Mouse (Mus musculus) kidney, embryonic 16.5 days (tissue): ENCODE measurements around the gene Commd3. TPM values are rescaled to one million over a fixed set of nuclear protein-coding genes. Genes with fewer than 3 reads are reported as not detected.

Experiments
- ATAC-seq: fragments of 200-750 bp; cut with Nextera tagmentation; 2 replicates; pipeline ENCODE4 v1.8.0; 2017; ENCODE audit warnings: moderate TSS enrichment; ENCODE audit not compliant: low FRiP score, low TSS enrichment
- H3K27ac ChIP-seq: fragments of 300-500 bp; sonication (generic); 2 replicates; pipeline ENCODE4 v1.5.1; 2014; ENCODE audit warnings: low read length
- H3K27me3 ChIP-seq: fragments of 300-500 bp; sonication (generic); 2 replicates; pipeline ENCODE4 v1.6.1; 2014; ENCODE audit warnings: low read length, control low read depth, mixed read lengths; ENCODE audit not compliant: insufficient read depth
- H3K36me3 ChIP-seq: fragments of 300-500 bp; sonication (generic); 2 replicates; pipeline ENCODE4 v1.6.1; 2014; ENCODE audit warnings: low read length, control low read depth, mixed read lengths; ENCODE audit not compliant: insufficient read depth
- H3K4me1 ChIP-seq: fragments of 300-500 bp; sonication (generic); 2 replicates; pipeline ENCODE4 v1.6.1; 2014; ENCODE audit warnings: low read length, control low read depth, mixed read lengths; ENCODE audit not compliant: insufficient read depth
- H3K4me2 ChIP-seq: fragments of 300-500 bp; sonication (generic); replicated peaks from 2 replicates; pipeline ENCODE4 v1.6.1; 2014; ENCODE audit warnings: low read depth, low read length
- H3K4me3 ChIP-seq: fragments of 300-500 bp; sonication (generic); 2 replicates; pipeline ENCODE4 v1.5.1; 2014; ENCODE audit warnings: mild to moderate bottlenecking, low read length
- H3K9ac ChIP-seq: fragments of 300-500 bp; sonication (generic); replicated peaks from 2 replicates; pipeline ENCODE4 v1.6.1; 2014; ENCODE audit warnings: low read length
- H3K9me3 ChIP-seq: fragments of 300-500 bp; sonication (generic); 2 replicates; pipeline ENCODE4 v1.6.1; 2016; ENCODE audit warnings: low read length, control low read depth
- WGBS: fragments of 180-500 bp; shearing (Covaris S2); extraction: QIAGEN DNeasy Blood & Tissue Kit; methylation state at CpG from one replicate; pipeline ENCODE4 v1.1.7; 2014; 5-methylcytosine and 5-hydroxymethylcytosine counted together
- polyA plus RNA-seq: library from polyadenylated mRNA; unstranded; fragments of >200 nt; fragmentation: Nextera tagmentation; extraction: Ambion mirVana; gene quantifications from 2 replicates; pipeline ENCODE4 v1.2.1, GENCODE M21; 2015

Commd3 gene
- polyA plus RNA-seq, 1 experiment from 2014 or later: 209 TPM

DNA sequence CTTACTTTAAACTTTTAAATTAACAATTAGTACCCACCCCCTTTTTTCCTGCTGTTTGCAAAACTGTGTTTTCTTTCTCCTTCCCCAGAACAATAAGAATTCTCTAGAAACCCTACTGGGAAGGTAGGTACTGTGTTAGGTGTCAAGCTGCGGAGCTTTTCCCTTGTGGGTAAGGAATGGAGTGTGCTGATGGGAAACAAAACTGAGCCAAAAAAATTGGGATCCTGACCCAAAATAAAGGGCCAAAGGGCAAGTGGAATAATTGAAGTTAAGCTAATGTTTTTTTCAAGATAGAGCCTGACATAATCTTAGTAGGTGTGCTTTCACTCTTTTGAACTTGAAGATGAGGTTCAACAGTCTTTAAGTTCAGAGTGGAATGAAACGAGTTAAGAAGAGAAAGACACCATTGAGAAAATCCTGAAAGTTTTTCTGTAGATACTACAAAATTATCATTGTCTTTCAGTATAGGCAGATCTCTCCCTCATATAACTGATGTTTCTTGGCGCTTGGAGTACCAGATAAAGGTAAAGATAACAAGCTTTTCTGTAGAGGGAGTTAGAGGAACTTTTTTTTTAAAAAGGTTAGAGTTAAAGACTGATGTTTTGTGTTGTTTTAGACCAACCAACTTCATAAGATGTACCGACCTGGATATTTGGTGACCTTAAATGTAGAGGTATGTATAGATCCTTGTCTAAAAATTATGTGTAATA is 2.2 kb downstream of the Commd3 start:
- Histone ChIP-seq H3K4me3 (no peak overlapping the region), H3K27me3 (peaks cover 3% of the 10 kb centered on the region; the same call in 1 of the 2 replicates), H3K4me1 (peaks cover 16% of the 10 kb centered on the region), H3K36me3 (no peaks in the 10 kb centered on the region), H3K4me2 (peak overlapping the region; percentile 27; the same call in 1 of the 2 replicates), H3K27ac (no peak overlapping the region), H3K9me3 (no peaks in the 10 kb centered on the region), H3K9ac (no peak overlapping the region)
- 78% methylated on average over 4 of the region's 4 CpGs for WGBS
- ATAC-seq: no peak

DNA sequence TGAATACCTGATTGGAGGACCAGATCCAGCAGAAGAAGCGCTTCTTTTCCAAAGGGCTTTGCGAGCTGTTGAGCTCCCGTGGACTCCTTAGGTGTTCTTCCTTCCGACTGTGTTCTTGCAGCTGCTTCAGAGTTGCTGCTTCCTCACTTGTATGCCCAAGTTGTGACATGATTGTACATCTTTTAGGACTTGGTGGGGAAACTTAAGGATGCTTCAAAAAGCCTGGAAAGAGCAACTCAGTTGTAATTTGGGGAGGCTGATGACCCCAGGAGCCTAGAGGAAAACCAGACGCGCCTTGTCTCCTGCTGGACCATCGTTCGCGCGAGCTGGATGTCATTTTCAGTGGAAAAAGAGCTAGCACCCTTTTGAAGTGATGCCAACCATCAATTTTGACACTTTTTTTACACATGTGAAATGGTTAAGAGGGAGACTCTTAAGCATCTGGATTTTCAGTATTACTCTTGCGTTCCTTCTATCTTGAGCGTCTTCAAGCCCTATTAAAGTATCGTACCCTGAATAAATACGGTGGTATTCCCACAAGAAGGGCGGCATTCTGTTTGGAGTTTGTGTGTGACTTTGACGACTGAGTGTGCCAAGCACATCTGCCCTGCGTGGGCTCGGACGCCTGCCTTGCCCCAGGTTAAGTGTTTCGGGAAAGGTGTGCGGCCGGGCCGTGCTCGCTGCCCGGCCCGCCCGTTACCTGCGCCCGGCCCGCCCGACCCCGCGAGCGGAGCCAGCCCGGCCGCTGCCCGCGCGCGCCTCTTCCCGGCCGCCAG is 3.7 kb downstream of the Commd3 start:
- H3K36me3 ChIP-seq: no peaks in the 10 kb centered on the region
- H3K27ac ChIP-seq: peak overlapping the region; percentile 78
- no peaks in the 10 kb centered on the region for H3K9me3 ChIP-seq
- H3K9ac ChIP-seq: peak overlapping the region; percentile 75
- peaks cover 10% of the 10 kb centered on the region; the same call in 1 of the 2 replicates for H3K27me3 ChIP-seq
- ATAC-seq: no peak
- 13% methylated on average over 42 of the region's 42 CpGs for WGBS
- peak overlapping the region; percentile 79 for H3K4me2 ChIP-seq
- H3K4me1 ChIP-seq: peaks cover 24% of the 10 kb centered on the region
- H3K4me3 ChIP-seq: peak overlapping the region; percentile 74

DNA sequence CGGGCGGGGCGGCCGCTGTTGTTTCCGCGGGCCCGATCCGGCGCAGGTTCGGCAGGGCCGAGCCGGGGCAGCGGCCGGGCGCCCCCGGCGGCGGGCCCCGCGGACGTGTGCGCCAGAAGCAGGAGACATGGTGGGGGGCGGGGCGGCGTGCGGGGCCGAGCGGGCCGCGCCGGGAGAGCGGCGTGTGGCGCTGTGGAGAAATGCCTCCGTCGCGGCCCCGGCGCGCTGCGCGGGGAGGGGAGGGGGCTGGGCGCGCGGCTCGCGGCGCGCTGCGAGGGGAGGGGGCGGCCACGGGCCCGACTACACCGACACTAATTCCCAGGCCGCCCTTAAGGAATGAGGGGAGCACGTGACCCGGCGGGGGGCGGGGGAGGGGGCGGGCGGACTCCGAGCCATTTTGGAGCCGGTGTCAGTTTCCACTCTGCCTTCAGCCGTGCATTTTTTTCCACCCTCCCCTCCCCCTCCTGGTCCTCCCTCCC is 4.3 kb downstream of the Commd3 start:
- peak overlapping the region; percentile 74 for H3K4me3 ChIP-seq
- WGBS: 0% methylated on average over 19 of the region's 64 CpGs

DNA sequence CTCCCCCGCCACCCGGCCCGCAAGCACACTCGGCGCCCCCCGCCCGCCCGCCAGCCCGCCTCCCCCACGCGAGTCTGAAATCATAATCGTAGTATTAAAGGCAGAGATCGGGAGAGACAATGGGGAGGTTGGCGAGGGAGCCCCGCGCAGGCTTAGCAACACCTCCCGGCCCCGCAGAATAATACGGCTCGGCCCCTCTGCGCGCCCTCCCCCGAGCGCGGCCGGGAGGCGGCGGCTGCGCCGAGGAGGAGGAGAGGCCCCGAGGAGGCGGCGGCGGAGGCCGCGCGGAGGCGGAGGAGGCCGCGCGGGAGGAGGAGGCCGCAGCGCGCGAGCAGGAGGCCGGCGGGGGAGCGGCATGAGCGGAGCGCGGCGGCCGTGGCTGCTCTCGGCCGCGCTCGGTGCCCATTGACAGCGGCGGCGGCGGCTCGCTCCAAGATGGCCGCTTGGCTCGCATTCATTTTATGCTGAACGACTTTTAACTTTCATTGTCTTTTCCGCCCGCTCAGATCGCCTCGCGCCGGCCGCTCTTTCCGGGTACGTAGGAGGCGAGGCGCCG is 4.8 kb downstream of the Commd3 start, which contains the start of gene Bmi1:
Gene Bmi1 (plus strand): TSS at position 83 of the 556 bp plus-strand sequence.
- H3K27me3 ChIP-seq: peaks cover 10% of the 10 kb centered on the region; the same call in 1 of the 2 replicates
- peak; percentile 81 for ATAC-seq

More for the DNA sequence above, 4.3 kb downstream of the Commd3 start:
- Histone ChIP-seq H3K4me1 (peaks cover 29% of the 10 kb centered on the region), H3K27ac (peak overlapping the region; percentile 93), H3K9me3 (no peaks in the 10 kb centered on the region), H3K9ac (peak overlapping the region; percentile 94), H3K36me3 (no peaks in the 10 kb centered on the region), H3K27me3 (peaks cover 10% of the 10 kb centered on the region; the same call in 1 of the 2 replicates), H3K4me2 (peak overlapping the region; percentile 79)
- peak; percentile 84 for ATAC-seq

DNA sequence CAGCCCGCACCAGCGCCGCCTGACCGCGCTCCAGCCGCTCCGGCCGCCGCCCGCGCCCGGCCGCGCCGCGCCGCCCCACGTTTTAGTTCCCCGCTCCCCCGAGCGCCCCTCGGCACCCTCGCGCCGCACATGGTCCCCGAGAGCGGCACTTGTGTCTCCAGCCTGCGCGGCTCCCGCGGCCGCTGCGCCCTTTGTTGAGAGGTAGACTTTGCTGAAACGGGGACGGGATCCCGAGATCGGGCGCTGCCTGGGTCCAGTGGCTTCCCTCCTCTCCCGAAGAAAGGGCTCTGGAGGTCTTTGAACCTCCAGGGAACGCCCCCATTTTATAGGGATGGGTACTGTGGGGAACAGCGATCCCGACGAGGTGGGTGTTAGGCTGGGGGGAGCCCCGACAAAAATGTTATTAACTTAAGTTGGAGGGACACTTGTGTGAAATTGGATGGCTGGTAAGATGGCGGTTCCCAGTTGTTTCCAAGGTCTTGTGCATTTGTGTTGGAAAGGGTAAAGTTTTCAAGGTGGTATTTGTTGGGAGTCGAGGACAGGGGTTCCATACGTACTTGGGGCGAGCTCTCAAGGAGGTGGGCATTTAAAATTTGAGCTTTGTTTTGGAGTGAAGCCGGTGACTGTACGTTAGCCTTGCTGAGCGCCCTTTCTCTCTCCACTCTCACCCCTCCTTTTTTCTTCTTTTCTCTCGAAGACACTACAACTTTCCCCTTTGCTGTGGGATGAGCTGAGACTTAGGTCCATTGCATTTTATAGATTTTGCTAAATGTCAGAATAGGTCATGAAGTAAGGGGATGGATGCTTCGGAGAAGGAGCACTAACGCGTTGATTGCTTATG is 5.7 kb downstream of the Commd3 start:
- 0 out of 2 replicates have a peak, but pooled peaks have one; percentile 0 for ATAC-seq
- Histone ChIP-seq H3K9ac (peak overlapping the region; percentile 94), H3K27ac (no peak overlapping the region; the same call in 1 of the 2 replicates), H3K4me3 (peak overlapping the region; percentile 74), H3K4me1 (peaks cover 29% of the 10 kb centered on the region), H3K27me3 (peaks cover 10% of the 10 kb centered on the region; the same call in 1 of the 2 replicates), H3K36me3 (peaks cover 4% of the 10 kb centered on the region; the same call in 1 of the 2 replicates), H3K9me3 (no peaks in the 10 kb centered on the region), H3K4me2 (peak overlapping the region; percentile 79)
- WGBS: under 1% methylated on average over 35 of the region's 55 CpGs

More for the DNA sequence above, 4.8 kb downstream of the Commd3 start, which contains the start of gene Bmi1:
- H3K4me1 ChIP-seq: peaks cover 29% of the 10 kb centered on the region
- peak within 1 kb of the TSS; percentile 79 for H3K4me2 ChIP-seq
- no peaks in the 10 kb centered on the region; the same call in 1 of the 2 replicates for H3K36me3 ChIP-seq
- 1% methylated on average over 31 of the region's 77 CpGs for WGBS
- peak within 1 kb of the TSS; percentile 94 for H3K9ac ChIP-seq
- no peaks in the 10 kb centered on the region for H3K9me3 ChIP-seq
- peak within 1 kb of the TSS; percentile 93 for H3K27ac ChIP-seq
- H3K4me3 ChIP-seq: peak within 1 kb of the TSS; percentile 74

DNA sequence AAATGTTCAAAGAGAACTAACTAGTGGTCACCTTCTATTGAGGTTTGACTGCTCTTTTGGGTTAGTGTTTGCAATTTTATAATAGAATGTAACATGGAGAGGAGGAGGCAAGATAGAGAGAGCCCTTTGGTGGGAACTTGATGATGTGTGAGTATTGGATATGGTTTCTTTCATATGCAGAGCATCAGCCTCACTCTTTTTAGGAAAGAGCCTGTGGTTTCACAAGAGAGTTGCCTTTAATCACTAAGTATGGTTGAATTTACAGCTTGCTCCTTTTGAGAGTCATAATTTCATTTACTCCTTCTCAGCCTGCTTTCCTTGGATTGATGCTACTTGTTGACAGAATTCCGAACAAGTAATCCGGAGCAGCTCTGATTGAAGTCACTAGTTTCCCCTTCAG is 7.5 kb downstream of the Commd3 start:
- Histone ChIP-seq H3K36me3 (peaks cover 9% of the 10 kb centered on the region), H3K9ac (no peak overlapping the region), H3K27me3 (peaks cover 10% of the 10 kb centered on the region; the same call in 1 of the 2 replicates), H3K4me3 (no peak overlapping the region), H3K27ac (no peak overlapping the region), H3K4me2 (no peak overlapping the region), H3K4me1 (peaks cover 18% of the 10 kb centered on the region), H3K9me3 (no peaks in the 10 kb centered on the region)
- no peak for ATAC-seq
- WGBS: 78% methylated on average over 2 of the region's 2 CpGs

DNA sequence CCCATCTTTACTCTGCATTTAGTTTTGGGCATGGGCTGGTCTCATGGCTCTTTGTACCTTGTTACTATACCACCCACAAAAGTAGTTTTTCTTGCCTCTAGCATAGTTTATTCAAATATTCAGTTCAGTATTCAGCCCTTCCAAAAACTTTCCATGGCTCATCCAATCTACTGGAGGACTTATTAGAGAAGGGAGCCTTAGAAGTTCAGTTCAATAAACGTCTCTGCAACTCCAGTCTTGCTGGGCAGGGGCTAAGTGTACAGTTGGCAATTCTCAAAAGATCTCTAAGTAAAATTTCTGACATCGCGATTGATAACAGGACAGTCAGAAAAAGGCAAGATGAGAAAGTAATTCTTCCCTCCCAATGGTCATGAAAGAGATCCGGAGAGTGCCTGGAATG is 8.3 kb downstream of the Commd3 start:
- peaks cover 10% of the 10 kb centered on the region; the same call in 1 of the 2 replicates for H3K27me3 ChIP-seq
- no peaks in the 10 kb centered on the region for H3K9me3 ChIP-seq
- no peak for ATAC-seq
- peak overlapping the region; percentile 49 for H3K4me3 ChIP-seq
- H3K4me1 ChIP-seq: peaks cover 18% of the 10 kb centered on the region
- H3K4me2 ChIP-seq: peak overlapping the region; percentile 81
- peaks cover 9% of the 10 kb centered on the region for H3K36me3 ChIP-seq
- H3K27ac ChIP-seq: no peak overlapping the region
- peak overlapping the region; percentile 57 for H3K9ac ChIP-seq
- 1% methylated on average over 4 of the region's 4 CpGs for WGBS

DNA sequence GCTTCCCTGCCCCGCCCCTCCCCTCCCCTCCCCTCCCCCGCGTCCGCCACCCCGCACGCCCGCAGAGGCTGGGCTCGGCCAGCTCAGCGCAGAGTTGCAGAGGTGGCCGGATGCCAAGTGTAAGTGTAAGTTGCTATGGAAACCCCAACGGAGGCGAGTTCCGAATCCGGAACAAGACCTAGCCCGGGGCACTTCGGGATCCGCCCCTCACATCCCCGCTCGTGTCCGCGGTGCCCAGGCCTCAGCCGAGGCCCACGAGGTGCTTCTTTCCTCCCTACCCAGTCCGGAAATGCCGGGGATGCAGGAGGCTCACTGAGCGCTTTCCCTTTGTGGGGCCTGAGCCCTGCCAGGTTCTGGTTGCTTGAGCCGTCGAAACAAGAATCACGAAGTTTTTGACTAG is 8.8 kb downstream of the Commd3 start:
- H3K4me3 ChIP-seq: peak overlapping the region; percentile 49
- H3K9me3 ChIP-seq: no peaks in the 10 kb centered on the region
- no peak overlapping the region for H3K27ac ChIP-seq
- H3K9ac ChIP-seq: peak overlapping the region; percentile 57
- H3K27me3 ChIP-seq: peaks cover 12% of the 10 kb centered on the region
- peak overlapping the region; percentile 81 for H3K4me2 ChIP-seq
- WGBS: 2% methylated on average over 22 of the region's 29 CpGs
- peaks cover 9% of the 10 kb centered on the region for H3K36me3 ChIP-seq
- peak; percentile 36; the same call in 1 of the 2 replicates for ATAC-seq
- peaks cover 18% of the 10 kb centered on the region for H3K4me1 ChIP-seq

DNA sequence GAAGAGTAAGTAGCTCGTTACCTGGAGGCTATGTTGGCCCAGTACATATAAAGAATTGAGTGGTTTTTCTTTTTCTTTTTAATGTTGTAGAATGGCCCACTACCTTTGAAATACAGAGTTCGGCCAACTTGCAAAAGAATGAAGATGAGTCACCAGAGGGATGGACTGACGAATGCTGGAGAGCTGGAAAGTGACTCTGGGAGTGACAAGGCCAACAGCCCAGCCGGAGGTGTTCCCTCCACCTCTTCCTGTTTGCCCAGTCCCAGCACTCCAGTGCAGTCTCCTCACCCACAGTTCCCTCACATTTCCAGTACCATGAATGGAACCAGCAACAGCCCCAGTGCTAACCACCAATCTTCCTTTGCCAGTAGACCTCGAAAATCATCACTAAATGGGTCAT is 11.9 kb downstream of the Commd3 start:
- no peaks in the 10 kb centered on the region for H3K9me3 ChIP-seq
- H3K36me3 ChIP-seq: peaks cover 9% of the 10 kb centered on the region
- 76% methylated on average over 5 of the region's 5 CpGs for WGBS
- peaks cover 19% of the 10 kb centered on the region for H3K4me1 ChIP-seq
- peaks cover 40% of the 10 kb centered on the region for H3K27me3 ChIP-seq
- H3K4me3 ChIP-seq: no peak overlapping the region
- no peak overlapping the region for H3K9ac ChIP-seq
- no peak overlapping the region for H3K27ac ChIP-seq
- ATAC-seq: no peak
- H3K4me2 ChIP-seq: no peak overlapping the region
